Mouse (Mus musculus) limb, embryonic 15.5 days (tissue): ENCODE measurements around the gene Cabp4. TPM values are rescaled to one million over a fixed set of nuclear protein-coding genes. Genes with fewer than 3 reads are reported as not detected.

Experiments used
- ATAC-seq: fragments of 200-750 bp; cut with Nextera tagmentation; 2 replicates; pipeline ENCODE4 v1.8.0; 2017; ENCODE audit warnings: low read depth, moderate TSS enrichment; ENCODE audit not compliant: insufficient number of reproducible peaks, low FRiP score, low TSS enrichment
- H3K27ac ChIP-seq: fragments of 300-500 bp; sonication (generic); 2 replicates; pipeline ENCODE4 v1.5.1; 2015; ENCODE audit warnings: moderate library complexity, mild to moderate bottlenecking, inconsistent platforms
- H3K27me3 ChIP-seq: fragments of 300-500 bp; sonication (generic); 2 replicates; pipeline ENCODE4 v1.6.1; 2015; ENCODE audit warnings: inconsistent platforms
- H3K36me3 ChIP-seq: fragments of 300-500 bp; sonication (generic); 2 replicates; pipeline ENCODE4 v1.6.1; 2015; ENCODE audit warnings: inconsistent platforms
- H3K4me1 ChIP-seq: fragments of 300-500 bp; sonication (generic); 2 replicates; pipeline ENCODE4 v1.6.1; 2015; ENCODE audit warnings: inconsistent platforms
- H3K4me2 ChIP-seq: fragments of 300-500 bp; sonication (generic); 2 replicates; pipeline ENCODE4 v1.6.1; 2015; ENCODE audit warnings: mild to moderate bottlenecking, inconsistent platforms
- H3K4me3 ChIP-seq: fragments of 300-500 bp; sonication (generic); 2 replicates; pipeline ENCODE4 v1.5.1; 2015; ENCODE audit warnings: mild to moderate bottlenecking, inconsistent platforms
- H3K9ac ChIP-seq: fragments of 300-500 bp; sonication (generic); 2 replicates; pipeline ENCODE4 v1.6.1; 2015; ENCODE audit warnings: inconsistent platforms
- H3K9me3 ChIP-seq: fragments of 300-500 bp; sonication (generic); 2 replicates; pipeline ENCODE4 v1.6.1; 2016; ENCODE audit warnings: inconsistent platforms
- WGBS: fragments of 180-500 bp; shearing (Covaris S2); methylation state at CpG from one replicate; pipeline ENCODE4 v1.1.7; 2015; 5-methylcytosine and 5-hydroxymethylcytosine counted together
- polyA plus RNA-seq: library from polyadenylated mRNA; unstranded; fragments of >200 nt; fragmentation: Nextera tagmentation; extraction: Ambion mirVana; gene quantifications from 2 replicates; pipeline ENCODE4 v1.2.1, GENCODE M21; 2015

Cabp4 gene
- polyA plus RNA-seq, 1 experiment from 2014 or later = 0.05 TPM

- H3K9ac ChIP-seq = no peak overlapping the region
- ATAC-seq = no peak
- no peaks in the 10 kb centered on the region for H3K27me3 ChIP-seq
- H3K4me2 ChIP-seq = no peak overlapping the region
- 89% methylated on average over 22 of the region's 22 CpGs for WGBS
- H3K36me3 ChIP-seq = peaks cover 46% of the 10 kb centered on the region
- no peak overlapping the region for H3K27ac ChIP-seq
- no peak overlapping the region for H3K4me3 ChIP-seq
- H3K9me3 ChIP-seq = no peaks in the 10 kb centered on the region
- peaks cover 22% of the 10 kb centered on the region for H3K4me1 ChIP-seq
These were observed 7.0 kb upstream of the Cabp4 start for GRCm38 (mm10) chr19:4150567-4151487.

- Histone ChIP-seq H3K36me3 (peaks cover 39% of the 10 kb centered on the region), H3K27me3 (no peaks in the 10 kb centered on the region), H3K27ac (no peak overlapping the region), H3K4me3 (peak overlapping the region; percentile 92), H3K9me3 (no peaks in the 10 kb centered on the region), H3K4me1 (peaks cover 22% of the 10 kb centered on the region), H3K9ac (no peak overlapping the region), H3K4me2 (peak overlapping the region; percentile 81)
- WGBS = 93% methylated on average over 17 of the region's 17 CpGs
- ATAC-seq = no peak
These were observed 6.1 kb upstream of the Cabp4 start for GRCm38 (mm10) chr19:4149764-4150461.

- no peak for ATAC-seq
- no peaks in the 10 kb centered on the region for H3K9me3 ChIP-seq
- peak overlapping the region; percentile 81 for H3K27ac ChIP-seq
- WGBS = 85% methylated on average over 11 of the region's 11 CpGs
- H3K27me3 ChIP-seq = no peaks in the 10 kb centered on the region
- H3K4me3 ChIP-seq = peak overlapping the region; percentile 92
- H3K4me1 ChIP-seq = peaks cover 22% of the 10 kb centered on the region
- peak overlapping the region; percentile 81 for H3K4me2 ChIP-seq
- peaks cover 39% of the 10 kb centered on the region for H3K36me3 ChIP-seq
- peak overlapping the region; percentile 90 for H3K9ac ChIP-seq
These were observed 5.5 kb upstream of the Cabp4 start for GRCm38 (mm10) chr19:4149283-4149682.

- Histone ChIP-seq H3K4me1 (peaks cover 22% of the 10 kb centered on the region), H3K9me3 (no peaks in the 10 kb centered on the region), H3K27ac (peak overlapping the region; percentile 81), H3K4me3 (peak overlapping the region; percentile 92), H3K9ac (peak overlapping the region; percentile 90), H3K27me3 (no peaks in the 10 kb centered on the region), H3K4me2 (peak overlapping the region; percentile 81), H3K36me3 (peaks cover 38% of the 10 kb centered on the region)
- ATAC-seq = peak; percentile 20
- 2% methylated on average over 8 of the region's 8 CpGs for WGBS
These were observed 5.0 kb upstream of the Cabp4 start for GRCm38 (mm10) chr19:4148819-4149218.

GRCm38 (mm10) chr19:4148491-4148806 lies 4.6 kb upstream of the Cabp4 start, which contains the start of gene Coro1b:
Gene Coro1b (plus strand): TSS chr19:4148619.
- peaks cover 22% of the 10 kb centered on the region for H3K4me1 ChIP-seq
- no peaks in the 10 kb centered on the region for H3K27me3 ChIP-seq
- peak; percentile 92 for ATAC-seq
- peak within 1 kb of the TSS; percentile 90 for H3K9ac ChIP-seq
- H3K27ac ChIP-seq = peak within 1 kb of the TSS; percentile 81
- H3K9me3 ChIP-seq = no peaks in the 10 kb centered on the region
- H3K4me2 ChIP-seq = peak within 1 kb of the TSS; percentile 81
- peaks cover 34% of the 10 kb centered on the region for H3K36me3 ChIP-seq
- H3K4me3 ChIP-seq = peak within 1 kb of the TSS; percentile 92
- WGBS = under 1% methylated on average over 33 of the region's 33 CpGs

- ATAC-seq = no peak
- peaks cover 22% of the 10 kb centered on the region for H3K4me1 ChIP-seq
- H3K27me3 ChIP-seq = no peaks in the 10 kb centered on the region
- H3K27ac ChIP-seq = peak overlapping the region; percentile 28
- H3K4me3 ChIP-seq = peak overlapping the region; percentile 92
- peak overlapping the region; percentile 81 for H3K4me2 ChIP-seq
- H3K9ac ChIP-seq = peak overlapping the region; percentile 90; the same call in 1 of the 2 replicates
- H3K9me3 ChIP-seq = no peaks in the 10 kb centered on the region
- peaks cover 29% of the 10 kb centered on the region for H3K36me3 ChIP-seq
- WGBS = 40% methylated on average over 9 of the region's 9 CpGs
These were observed 4.1 kb upstream of the Cabp4 start for GRCm38 (mm10) chr19:4147782-4148490.

- H3K27ac ChIP-seq = no peak overlapping the region
- ATAC-seq = no peak
- H3K4me1 ChIP-seq = peaks cover 22% of the 10 kb centered on the region
- no peak overlapping the region for H3K4me3 ChIP-seq
- H3K4me2 ChIP-seq = no peak overlapping the region
- H3K36me3 ChIP-seq = peaks cover 21% of the 10 kb centered on the region
- H3K9ac ChIP-seq = no peak overlapping the region
- H3K9me3 ChIP-seq = no peaks in the 10 kb centered on the region
- no peaks in the 10 kb centered on the region for H3K27me3 ChIP-seq
- 48% methylated on average over 3 of the region's 3 CpGs for WGBS
These were observed 3.2 kb upstream of the Cabp4 start for GRCm38 (mm10) chr19:4147022-4147405.

GRCm38 (mm10) chr19:4146366-4147021 lies 2.7 kb upstream of the Cabp4 start:
- no peak overlapping the region for H3K4me2 ChIP-seq
- no peak overlapping the region for H3K9ac ChIP-seq
- no peaks in the 10 kb centered on the region for H3K9me3 ChIP-seq
- no peak for ATAC-seq
- H3K4me1 ChIP-seq = peaks cover 22% of the 10 kb centered on the region
- no peaks in the 10 kb centered on the region for H3K27me3 ChIP-seq
- no peak overlapping the region for H3K27ac ChIP-seq
- 61% methylated on average over 12 of the region's 12 CpGs for WGBS
- no peak overlapping the region for H3K4me3 ChIP-seq
- peaks cover 18% of the 10 kb centered on the region for H3K36me3 ChIP-seq

GRCm38 (mm10) chr19:4145936-4146335 lies 2.1 kb upstream of the Cabp4 start:
- Histone ChIP-seq H3K36me3 (peaks cover 13% of the 10 kb centered on the region), H3K4me2 (no peak overlapping the region), H3K27me3 (no peaks in the 10 kb centered on the region), H3K4me3 (no peak overlapping the region), H3K9me3 (no peaks in the 10 kb centered on the region), H3K27ac (no peak overlapping the region), H3K4me1 (peaks cover 22% of the 10 kb centered on the region), H3K9ac (no peak overlapping the region)
- 86% methylated on average over 5 of the region's 5 CpGs for WGBS
- ATAC-seq = no peak

- Histone ChIP-seq H3K4me1 (peaks cover 17% of the 10 kb centered on the region), H3K4me2 (no peak overlapping the region), H3K9me3 (no peaks in the 10 kb centered on the region), H3K9ac (no peak overlapping the region), H3K4me3 (no peak overlapping the region), H3K27me3 (no peaks in the 10 kb centered on the region), H3K27ac (no peak overlapping the region), H3K36me3 (peaks cover 1% of the 10 kb centered on the region)
- ATAC-seq = no peak
- 77% methylated on average over 16 of the region's 16 CpGs for WGBS
These were observed 991 bp upstream of the Cabp4 start for GRCm38 (mm10) chr19:4144550-4145498.
